Mouse (Mus musculus) right cerebral cortex, adult 2 months (tissue): Measurements from ENCODE around the gene Gm15013.
"Not testable (repeated sequence)": the region's sequence is repeated elsewhere in the genome, so short reads cannot be mapped to it uniquely, and the experiment has no call there.

Experiments
- DNase-seq, 2 experiments: peaks; one replicate each; pipeline ENCODE4 v3.0.0; 2021 to 2022; ENCODE audit warnings: low spot score in 2 of 2

Gm15013 gene

GRCm38 (mm10) chrX:139714381-139714780 is at the start of gene Gm15013:
Gm15013 (minus strand) TSS chrX:139714481.
- DNase-seq, result no peak

- peak; percentile 46 to 49 for DNase-seq
Measured at GRCm38 (mm10) chrX:139762546-139762945, 48.3 kb upstream of the Gm15013 start.

- not testable (repeated sequence) for DNase-seq
Measured at GRCm38 (mm10) chrX:139758634-139759033, 44.4 kb upstream of the Gm15013 start.

GRCm38 (mm10) chrX:139751855-139752254 is 37.6 kb upstream of the Gm15013 start:
- DNase-seq, result peak; percentile 17 to 38

GRCm38 (mm10) chrX:139737066-139737465 is 22.8 kb upstream of the Gm15013 start:
- DNase-seq, result no peak

GRCm38 (mm10) chrX:139730541-139730940 is 16.3 kb upstream of the Gm15013 start:
- DNase-seq, result no peak

- no peak for DNase-seq
Measured at GRCm38 (mm10) chrX:139722350-139722749, 8.1 kb upstream of the Gm15013 start.

GRCm38 (mm10) chrX:139684775-139685695 is 29.2 kb downstream of the Gm15013 start, which contains the start of gene Tbc1d8b:
Tbc1d8b (plus strand) TSS chrX:139684996.
- peak; percentile 61 to 76 for DNase-seq

GRCm38 (mm10) chrX:139684410-139684774 is 29.9 kb downstream of the Gm15013 start:
- DNase-seq, result peak in 1 of 2 experiments; percentile 3

- DNase-seq, result no peak
Measured at GRCm38 (mm10) chrX:139665829-139666228, 48.5 kb downstream of the Gm15013 start.
